8 mouse cellular contexts compared by ENCODE assay signal in genomic region chr4:135797931-135798330, GRCm38 (mm10). TPM values are rescaled to one million over a fixed set of nuclear protein-coding genes. Genes with fewer than 3 reads are reported as not detected.
DNase-seq lines count a peak whose midpoint lies in the region; ATAC-seq and TF ChIP-seq lines count a peak whose summit lies in the region.

No protein-coding gene starts in this region.

- no peaks in the 10 kb centered on the region for H3K9me3 ChIP-seq in liver, embryonic 11.5 days (ENCODE audit: control insufficient read depth, low read length)

- H3K9ac ChIP-seq in liver, embryonic 11.5 days (ENCODE audit: low read depth, low read length) = no peak overlapping the region
- H3K9ac ChIP-seq in heart, adult 2 months (ENCODE audit: low read depth, low read length) = peak overlapping the region; percentile 28

- H3K4me3 ChIP-seq in liver, embryonic 11.5 days (ENCODE audit: low read depth, low read length) = no peak overlapping the region
- H3K4me3 ChIP-seq in heart, adult 2 months = no peak overlapping the region

- no peaks in the 10 kb centered on the region for H3K36me3 ChIP-seq in liver, embryonic 11.5 days (ENCODE audit: control insufficient read depth, insufficient read depth, low read length)
- H3K36me3 ChIP-seq in heart, adult 2 months (ENCODE audit: control insufficient read depth, insufficient read depth, low read length) = no peaks in the 10 kb centered on the region

- H3K4me1 ChIP-seq in liver, embryonic 11.5 days (replicated peaks; ENCODE audit: control insufficient read depth, insufficient read depth, low read length) = no peaks in the 10 kb centered on the region; the same call in 1 of the 2 replicates
- H3K4me1 ChIP-seq in heart, adult 2 months (ENCODE audit: control insufficient read depth, insufficient read depth, low read length) = peaks cover 1% of the 10 kb centered on the region; the same call in 1 of the 2 replicates

- no peaks in the 10 kb centered on the region for H3K27me3 ChIP-seq in liver, embryonic 11.5 days (replicated peaks; ENCODE audit: control insufficient read depth, insufficient read depth, low read length)
- H3K27me3 ChIP-seq in heart, adult 2 months (ENCODE audit: control insufficient read depth, insufficient read depth, low read length) = no peaks in the 10 kb centered on the region

- peak; percentile 12 for DNase-seq in CD4-positive, CD25-positive, alpha-beta regulatory T cell, adult 2 months (ENCODE audit: low read depth, low spot score)
- peak; percentile 34 for DNase-seq in liver
- DNase-seq in liver, embryonic 11.5 days (ENCODE audit: low spot score) = no peak
- DNase-seq in heart, adult 2 months = peak; percentile 59 to 62
- peak; percentile 86 for DNase-seq in lung, postnatal 10 days
- DNase-seq in spleen, postnatal 14 days (ENCODE audit: low spot score in 2 of 2) = no peak

- TF ChIP-seq CTCF in heart, adult 2 months (IDR thresholded peaks at IDR 0.05) = no peak

- intact Hi-C loops in heart, adult 2 months (cut with DNase I) = no loop called here

- no peak for ATAC-seq in CD4-positive, CD25-positive, alpha-beta regulatory T cell, adult 4 months
- ATAC-seq in liver, embryonic 11.5 days (replicated peaks; ENCODE audit: low FRiP score) = no peak
- no peak for ATAC-seq in megakaryocyte, adult 5-6 weeks (ENCODE audit: poor library complexity, severe bottlenecking)

- TF ChIP-seq POLR2A in heart, adult 2 months (IDR thresholded peaks at IDR 0.05; ENCODE audit: insufficient read depth, low read depth, low read length) = no peak

- no peaks in the 10 kb centered on the region for H3K79me2 ChIP-seq in heart, adult 2 months (replicated peaks; ENCODE audit: control insufficient read depth, insufficient read depth, low read length)

- H3K27ac ChIP-seq in liver, embryonic 11.5 days (ENCODE audit: low read depth, low read length) = no peak overlapping the region
- no peak overlapping the region for H3K27ac ChIP-seq in heart, adult 2 months

- H3K4me2 ChIP-seq in liver, embryonic 11.5 days = no peak overlapping the region

- 22% methylated on average over 11 of the region's 11 CpGs for WGBS in liver, embryonic 11.5 days
- 19% methylated on average over 11 of the region's 11 CpGs for WGBS in heart, adult 2 months

- no peak for TF ChIP-seq EP300 in heart, adult 2 months (IDR thresholded peaks at IDR 0.05; ENCODE audit: insufficient read depth, low read depth, low read length)

RNA-seq across cellular contexts. Expression of gene Myom3, which starts 38.4 kb away (rescaled TPM):
- polyA plus RNA-seq in CD4-positive, CD25-positive, alpha-beta regulatory T cell, adult 4 months (2017; shearing (Covaris generic)) = not detected
- polyA plus RNA-seq in liver, embryonic 11.5 days (2014; fragmentation: Nextera tagmentation; extraction: Ambion mirVana) = 0.11 TPM in 1 of 2 replicates, not detected in the other
- 1 to 10 TPM in 1 of 2 experiments, under 1 TPM in 1; 0.61 to 1.5 TPM for total RNA-seq in heart, adult 2 months (2021)
- 1.4 and 1.6 TPM in 2 replicates for polyA plus RNA-seq in heart, adult 2 months (2012; rRNA removed)
- not detected in 2 replicates for total RNA-seq in megakaryocyte, adult 5-6 weeks (2015)
- total RNA-seq in megakaryocyte, adult 5-6 weeks (2017) = not detected in 2 replicates

RNA-seq across cellular contexts. Expression of gene Srsf10, which starts 57.6 kb away (rescaled TPM):
- 100 to 1,000 TPM; 195 to 208 TPM for polyA plus RNA-seq in CD4-positive, CD25-positive, alpha-beta regulatory T cell, adult 4 months (2017; shearing (Covaris generic))
- polyA plus RNA-seq in liver, embryonic 11.5 days (2014; fragmentation: Nextera tagmentation; extraction: Ambion mirVana) = 233 and 249 TPM in 2 replicates
- 10 to 100 TPM; 45.3 to 49.1 TPM for total RNA-seq in heart, adult 2 months (2021)
- 28.8 and 37.7 TPM in 2 replicates for polyA plus RNA-seq in heart, adult 2 months (2012; rRNA removed)
- total RNA-seq in megakaryocyte, adult 5-6 weeks (2015) = 104 and 125 TPM in 2 replicates
- 130 and 147 TPM in 2 replicates for total RNA-seq in megakaryocyte, adult 5-6 weeks (2017)

Comparison
In these comparisons a context has a peak if more than half of its experiments do, and no peak if none do; other contexts are left out.
1. DNase-seq: peak in CD4-positive, CD25-positive, alpha-beta regulatory T cell, adult 2 months (single experiment), liver (single experiment), heart, adult 2 months (2 of 2) and lung, postnatal 10 days (single experiment); none in liver, embryonic 11.5 days (single experiment) and spleen, postnatal 14 days (0 of 2).